Mouse (Mus musculus) midbrain, embryonic 13.5 days (tissue): ENCODE results near the gene Dock2. TPM values are rescaled to one million over a fixed set of nuclear protein-coding genes. Genes with fewer than 3 reads are reported as not detected.
A peak's percentile ranks its signal among the peaks of the same experiment; 100 is the strongest.
"Not testable (repeated sequence)": the region's sequence is repeated elsewhere in the genome, so short reads cannot be mapped to it uniquely, and the experiment has no call there.

Experiments
- ATAC-seq: fragments of 200-750 bp; cut with Nextera tagmentation; 2 replicates; pipeline ENCODE4 v1.8.0; 2017; ENCODE audit warnings: mild to moderate bottlenecking, moderate TSS enrichment, moderate library complexity
- H3K27ac ChIP-seq: fragments of 300-500 bp; sonication (generic); 2 replicates; pipeline ENCODE4 v1.5.1; 2015; ENCODE audit warnings: inconsistent platforms, mild to moderate bottlenecking, moderate library complexity
- H3K27me3 ChIP-seq: fragments of 300-500 bp; sonication (generic); 2 replicates; pipeline ENCODE4 v1.6.1; 2015; ENCODE audit warnings: mild to moderate bottlenecking, inconsistent platforms
- H3K36me3 ChIP-seq: fragments of 300-500 bp; sonication (generic); 2 replicates; pipeline ENCODE4 v1.6.1; 2015; ENCODE audit warnings: mild to moderate bottlenecking, inconsistent platforms
- H3K4me1 ChIP-seq: fragments of 300-500 bp; sonication (generic); replicated peaks from 2 replicates; pipeline ENCODE4 v1.6.1; 2015; ENCODE audit warnings: inconsistent platforms
- H3K4me2 ChIP-seq: fragments of 300-500 bp; sonication (generic); replicated peaks from 2 replicates; pipeline ENCODE4 v1.6.1; 2015; ENCODE audit warnings: moderate library complexity, mild to moderate bottlenecking, inconsistent platforms
- H3K4me3 ChIP-seq: fragments of 300-500 bp; sonication (generic); replicated peaks from 2 replicates; pipeline ENCODE4 v1.5.1; 2015; ENCODE audit warnings: mild to moderate bottlenecking, inconsistent platforms
- H3K9ac ChIP-seq: fragments of 300-500 bp; sonication (generic); replicated peaks from 2 replicates; pipeline ENCODE4 v1.6.1; 2015; ENCODE audit warnings: mild to moderate bottlenecking, inconsistent platforms
- H3K9me3 ChIP-seq: fragments of 300-500 bp; sonication (generic); 2 replicates; pipeline ENCODE4 v1.6.1; 2016; ENCODE audit warnings: mild to moderate bottlenecking, inconsistent platforms
- WGBS: fragments of 180-500 bp; shearing (Covaris S2); methylation state at CpG from one replicate; pipeline ENCODE4 v1.1.7; 2015; 5-methylcytosine and 5-hydroxymethylcytosine counted together
- polyA plus RNA-seq: library from polyadenylated mRNA; unstranded; fragments of >200 nt; fragmentation: Nextera tagmentation; extraction: Ambion mirVana; gene quantifications from 2 replicates; pipeline ENCODE4 v1.2.1, GENCODE M21; 2015

Dock2 gene
- 0.63 and 1.2 TPM in 2 replicates for polyA plus RNA-seq

GRCm38 (mm10) chr11:34783587-34784043, at the start of gene Dock2:
Dock2 (minus strand) TSS chr11:34783892.
- ATAC-seq: no peak
- Histone ChIP-seq H3K4me1 (no peaks in the 10 kb centered on the region), H3K9ac (no peak within 1 kb of the TSS), H3K4me3 (no peak within 1 kb of the TSS), H3K9me3 (no peaks in the 10 kb centered on the region), H3K36me3 (no peaks in the 10 kb centered on the region), H3K27ac (no peak within 1 kb of the TSS), H3K4me2 (no peak within 1 kb of the TSS), H3K27me3 (no peaks in the 10 kb centered on the region)
- 86% methylated on average over 12 of the region's 12 CpGs for whole genome bisulfite sequencing

GRCm38 (mm10) chr11:34832678-34833077, 49.0 kb upstream of the Dock2 start:
- H3K9ac ChIP-seq: peak overlapping the region; percentile 75
- no peaks in the 10 kb centered on the region for H3K9me3 ChIP-seq
- no peaks in the 10 kb centered on the region for H3K27me3 ChIP-seq
- H3K27ac ChIP-seq: no peak overlapping the region
- 3% methylated on average over 5 of the region's 5 CpGs for WGBS
- peak overlapping the region; percentile 77 for H3K4me3 ChIP-seq
- 0 out of 2 replicates have a peak, but pooled peaks have one; percentile 21 for ATAC-seq
- H3K4me2 ChIP-seq: peak overlapping the region; percentile 69
- H3K4me1 ChIP-seq: peaks cover 17% of the 10 kb centered on the region
- peaks cover 14% of the 10 kb centered on the region for H3K36me3 ChIP-seq

- 95% methylated on average over 3 of the region's 3 CpGs for WGBS
- H3K4me2 ChIP-seq: no peak overlapping the region
- peaks cover 7% of the 10 kb centered on the region for H3K4me1 ChIP-seq
- no peak overlapping the region for H3K27ac ChIP-seq
- no peak overlapping the region for H3K4me3 ChIP-seq
- no peak overlapping the region for H3K9ac ChIP-seq
- no peak for ATAC-seq
- H3K9me3 ChIP-seq: no peaks in the 10 kb centered on the region
- H3K27me3 ChIP-seq: no peaks in the 10 kb centered on the region
- H3K36me3 ChIP-seq: peaks cover 28% of the 10 kb centered on the region
Measured at GRCm38 (mm10) chr11:34827803-34828202, 44.1 kb upstream of the Dock2 start.

- WGBS: 93% methylated on average over 2 of the region's 2 CpGs
- Histone ChIP-seq H3K4me3 (no peak overlapping the region), H3K27ac (no peak overlapping the region), H3K4me1 (no peaks in the 10 kb centered on the region; the same call in 1 of the 2 replicates), H3K4me2 (no peak overlapping the region), H3K36me3 (peaks cover 34% of the 10 kb centered on the region), H3K9me3 (no peaks in the 10 kb centered on the region), H3K9ac (no peak overlapping the region), H3K27me3 (no peaks in the 10 kb centered on the region)
- no peak for ATAC-seq
Measured at GRCm38 (mm10) chr11:34826940-34827339, 43.2 kb upstream of the Dock2 start.

GRCm38 (mm10) chr11:34824791-34825190, 41.1 kb upstream of the Dock2 start:
- Histone ChIP-seq H3K4me3 (no peak overlapping the region), H3K4me2 (no peak overlapping the region), H3K9me3 (no peaks in the 10 kb centered on the region), H3K27ac (no peak overlapping the region), H3K9ac (no peak overlapping the region), H3K4me1 (no peaks in the 10 kb centered on the region), H3K36me3 (peaks cover 34% of the 10 kb centered on the region), H3K27me3 (no peaks in the 10 kb centered on the region)
- no peak for ATAC-seq
- 95% methylated on average over 4 of the region's 4 CpGs for WGBS

GRCm38 (mm10) chr11:34814767-34815166, 31.1 kb upstream of the Dock2 start:
- Histone ChIP-seq H3K9ac (no peak overlapping the region; the same call in 1 of the 2 replicates), H3K4me3 (no peak overlapping the region), H3K27me3 (no peaks in the 10 kb centered on the region), H3K4me2 (no peak overlapping the region), H3K36me3 (peaks cover 32% of the 10 kb centered on the region), H3K9me3 (no peaks in the 10 kb centered on the region), H3K4me1 (no peaks in the 10 kb centered on the region), H3K27ac (no peak overlapping the region)
- no peak; the same call in 1 of the 2 replicates for ATAC-seq
- 9% methylated on average over 2 of the region's 2 CpGs for WGBS

GRCm38 (mm10) chr11:34814319-34814718, 30.6 kb upstream of the Dock2 start:
- Histone ChIP-seq H3K36me3 (peaks cover 32% of the 10 kb centered on the region), H3K4me2 (no peak overlapping the region), H3K27me3 (no peaks in the 10 kb centered on the region), H3K9me3 (no peaks in the 10 kb centered on the region), H3K27ac (no peak overlapping the region), H3K9ac (no peak overlapping the region; the same call in 1 of the 2 replicates), H3K4me1 (no peaks in the 10 kb centered on the region), H3K4me3 (no peak overlapping the region)
- ATAC-seq: peak; percentile 45; the same call in 1 of the 2 replicates
- WGBS: 80% methylated on average over 6 of the region's 6 CpGs

- not testable (repeated sequence) for H3K9ac ChIP-seq, ATAC-seq, H3K4me2 ChIP-seq, H3K27me3 ChIP-seq, H3K36me3 ChIP-seq, H3K4me1 ChIP-seq, H3K9me3 ChIP-seq, H3K27ac ChIP-seq, H3K4me3 ChIP-seq
- 88% methylated on average over 4 of the region's 4 CpGs for WGBS
Measured at GRCm38 (mm10) chr11:34805026-34805425, 21.3 kb upstream of the Dock2 start.

GRCm38 (mm10) chr11:34798066-34798465, 14.4 kb upstream of the Dock2 start:
- H3K27me3 ChIP-seq, ATAC-seq, H3K9ac ChIP-seq, H3K27ac ChIP-seq, H3K4me3 ChIP-seq, H3K4me1 ChIP-seq, H3K4me2 ChIP-seq, H3K36me3 ChIP-seq, H3K9me3 ChIP-seq: not testable (repeated sequence)
- 69% methylated on average over 8 of the region's 8 CpGs for WGBS

GRCm38 (mm10) chr11:34796097-34796496, 12.4 kb upstream of the Dock2 start:
- no peak overlapping the region for H3K4me2 ChIP-seq
- no peak overlapping the region for H3K9ac ChIP-seq
- ATAC-seq: no peak
- H3K27ac ChIP-seq: no peak overlapping the region
- 25% methylated on average over 4 of the region's 4 CpGs for WGBS
- no peaks in the 10 kb centered on the region for H3K27me3 ChIP-seq
- no peaks in the 10 kb centered on the region for H3K4me1 ChIP-seq
- no peaks in the 10 kb centered on the region for H3K9me3 ChIP-seq
- H3K36me3 ChIP-seq: no peaks in the 10 kb centered on the region
- H3K4me3 ChIP-seq: no peak overlapping the region

- H3K36me3 ChIP-seq: no peaks in the 10 kb centered on the region
- no peak overlapping the region for H3K4me2 ChIP-seq
- H3K9me3 ChIP-seq: no peaks in the 10 kb centered on the region
- H3K27me3 ChIP-seq: no peaks in the 10 kb centered on the region
- H3K4me3 ChIP-seq: no peak overlapping the region
- WGBS: 60% methylated on average over 8 of the region's 8 CpGs
- H3K27ac ChIP-seq: no peak overlapping the region
- H3K9ac ChIP-seq: no peak overlapping the region
- no peak for ATAC-seq
- H3K4me1 ChIP-seq: no peaks in the 10 kb centered on the region
Measured at GRCm38 (mm10) chr11:34791872-34792271, 8.2 kb upstream of the Dock2 start.

GRCm38 (mm10) chr11:34784864-34785263, 1.2 kb upstream of the Dock2 start:
- no peak overlapping the region for H3K4me3 ChIP-seq
- no peaks in the 10 kb centered on the region for H3K36me3 ChIP-seq
- no peak for ATAC-seq
- H3K9me3 ChIP-seq: no peaks in the 10 kb centered on the region
- H3K9ac ChIP-seq: no peak overlapping the region
- H3K4me1 ChIP-seq: no peaks in the 10 kb centered on the region
- no peak overlapping the region for H3K4me2 ChIP-seq
- H3K27ac ChIP-seq: no peak overlapping the region
- H3K27me3 ChIP-seq: no peaks in the 10 kb centered on the region
